Mouse (Mus musculus): ENCODE measurements around the gene Unc79. TPM values are rescaled to one million over a fixed set of nuclear protein-coding genes. Genes with fewer than 3 reads are reported as not detected.

Gene Unc79
- polyA plus RNA-seq, 1 experiment from 2014 or later, result 2.6 TPM

DNA sequence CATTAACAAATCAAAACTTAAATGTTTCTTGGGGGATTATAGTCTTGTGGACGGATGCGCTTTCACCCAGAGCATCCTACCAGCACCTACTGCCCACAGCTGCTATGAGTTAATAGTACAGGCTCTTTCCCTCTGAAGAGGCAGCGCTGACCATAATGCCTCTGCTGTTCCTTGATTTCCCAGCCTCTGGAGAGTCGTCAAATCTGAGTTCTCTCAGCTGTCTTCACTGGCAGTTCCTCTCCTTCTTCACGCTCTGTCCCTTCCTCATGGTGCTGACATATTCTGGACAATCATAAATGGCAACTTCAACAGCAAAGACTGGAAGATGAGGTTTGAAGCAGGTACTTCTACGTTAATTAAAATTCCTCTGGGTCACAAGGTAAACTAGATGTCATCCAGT is 143.2 kb downstream of the Unc79 start:
- H3K9me3 ChIP-seq (ENCODE audit: control insufficient read depth, low read length), result no peaks in the 10 kb centered on the region
- H3K27me3 ChIP-seq (ENCODE audit: control insufficient read depth, insufficient read depth, low read length), result no peaks in the 10 kb centered on the region
- no peak overlapping the region for H3K9ac ChIP-seq (ENCODE audit: low read length)
- H3K4me3 ChIP-seq (ENCODE audit: low read depth, low read length), result no peak overlapping the region
- no peak overlapping the region for H3K4me2 ChIP-seq
- H3K27ac ChIP-seq (ENCODE audit: low read depth, low read length), result no peak overlapping the region
- no peaks in the 10 kb centered on the region for H3K36me3 ChIP-seq (ENCODE audit: control insufficient read depth, insufficient read depth, low read length)
- no peaks in the 10 kb centered on the region for H3K4me1 ChIP-seq (ENCODE audit: control insufficient read depth, insufficient read depth, low read length)
- WGBS, result 88% methylated on average over 6 of the region's 6 CpGs
- DNase-seq (ENCODE audit: low spot score, missing footprints), result no peak
- no peak for ATAC-seq (ENCODE audit: low FRiP score)

DNA sequence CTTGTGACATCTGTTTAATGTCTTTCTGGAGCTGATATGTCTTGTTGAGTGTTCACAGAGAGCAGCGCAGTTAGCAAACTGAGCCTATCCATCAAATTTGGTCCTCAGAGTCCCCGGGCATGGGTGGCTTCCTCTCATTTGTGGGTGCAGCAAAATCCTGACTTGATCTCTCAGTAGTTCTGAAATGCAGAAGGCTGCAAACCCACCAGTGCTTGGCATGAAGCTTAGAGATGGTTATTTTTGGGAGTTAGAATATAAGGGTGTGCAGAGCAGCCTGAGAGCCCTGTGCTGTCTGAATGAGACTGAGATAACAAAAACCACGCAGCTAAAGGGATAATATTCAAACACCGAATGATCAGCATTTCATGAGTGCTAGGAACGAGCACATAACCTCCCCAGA is 146.5 kb downstream of the Unc79 start:
- ATAC-seq (ENCODE audit: low FRiP score), result no peak
- H3K9me3 ChIP-seq (ENCODE audit: control insufficient read depth, low read length), result no peaks in the 10 kb centered on the region
- no peaks in the 10 kb centered on the region for H3K36me3 ChIP-seq (ENCODE audit: control insufficient read depth, insufficient read depth, low read length)
- peak; percentile 31 for DNase-seq (ENCODE audit: low spot score, missing footprints)
- H3K4me1 ChIP-seq (ENCODE audit: control insufficient read depth, insufficient read depth, low read length), result no peaks in the 10 kb centered on the region
- no peak overlapping the region for H3K27ac ChIP-seq (ENCODE audit: low read depth, low read length)
- 86% methylated on average over 5 of the region's 5 CpGs for WGBS
- H3K4me2 ChIP-seq, result no peak overlapping the region
- no peak overlapping the region for H3K4me3 ChIP-seq (ENCODE audit: low read depth, low read length)
- no peak overlapping the region for H3K9ac ChIP-seq (ENCODE audit: low read length)
- no peaks in the 10 kb centered on the region for H3K27me3 ChIP-seq (ENCODE audit: control insufficient read depth, insufficient read depth, low read length)

DNA sequence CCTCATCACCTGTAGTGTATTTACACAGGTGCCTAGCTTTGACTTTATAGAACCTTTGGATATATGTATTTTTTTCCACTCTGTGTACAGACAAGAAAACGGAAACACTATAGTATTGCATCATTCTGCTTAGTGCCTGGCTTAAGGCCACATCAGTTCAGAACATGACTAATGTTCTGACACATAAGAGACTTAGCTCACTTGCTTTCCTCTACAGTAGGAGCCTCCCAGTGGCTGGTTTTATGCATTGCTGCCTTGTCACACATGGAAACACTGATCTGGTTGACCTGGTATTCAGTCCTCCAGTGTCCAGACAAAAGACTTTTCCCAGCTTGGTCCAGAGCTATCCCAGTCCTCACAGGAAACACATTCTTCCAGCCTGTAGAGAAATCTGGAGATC is 150.5 kb downstream of the Unc79 start:
- Histone ChIP-seq H3K27me3 (ENCODE audit: control insufficient read depth, insufficient read depth, low read length) (no peaks in the 10 kb centered on the region), H3K27ac (ENCODE audit: low read depth, low read length) (no peak overlapping the region), H3K9ac (ENCODE audit: low read length) (no peak overlapping the region), H3K9me3 (ENCODE audit: control insufficient read depth, low read length) (no peaks in the 10 kb centered on the region), H3K4me3 (ENCODE audit: low read depth, low read length) (no peak overlapping the region), H3K4me1 (ENCODE audit: control insufficient read depth, insufficient read depth, low read length) (no peaks in the 10 kb centered on the region), H3K36me3 (ENCODE audit: control insufficient read depth, insufficient read depth, low read length) (no peaks in the 10 kb centered on the region), H3K4me2 (no peak overlapping the region)
- DNase-seq (ENCODE audit: low spot score, missing footprints) (no peak), ATAC-seq (ENCODE audit: low FRiP score) (no peak)
- WGBS, result 84% methylated on average over 1 of the region's 1 CpGs

DNA sequence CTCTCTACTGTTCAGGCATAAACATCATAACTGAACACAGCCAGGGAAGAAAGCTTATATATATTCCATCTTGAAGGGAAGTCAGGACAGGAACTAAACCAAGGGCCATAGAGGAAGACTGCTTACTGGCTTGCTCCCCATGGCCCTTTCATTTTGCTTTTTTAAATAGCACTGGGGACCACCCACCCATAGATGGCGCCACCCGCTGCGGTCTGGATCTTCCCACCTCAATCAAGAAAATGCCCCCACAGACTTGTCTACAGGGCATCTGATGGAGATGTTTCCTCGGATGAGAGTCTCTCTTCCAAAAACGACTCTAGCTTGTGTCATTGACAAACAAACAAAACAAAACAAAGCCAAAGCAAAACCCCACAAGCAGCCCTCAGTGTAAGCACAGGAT is 151.4 kb downstream of the Unc79 start:
- Histone ChIP-seq H3K27me3 (ENCODE audit: control insufficient read depth, insufficient read depth, low read length) (no peaks in the 10 kb centered on the region), H3K4me3 (ENCODE audit: low read depth, low read length) (no peak overlapping the region), H3K9me3 (ENCODE audit: control insufficient read depth, low read length) (no peaks in the 10 kb centered on the region), H3K36me3 (ENCODE audit: control insufficient read depth, insufficient read depth, low read length) (no peaks in the 10 kb centered on the region), H3K9ac (ENCODE audit: low read length) (no peak overlapping the region), H3K4me1 (ENCODE audit: control insufficient read depth, insufficient read depth, low read length) (no peaks in the 10 kb centered on the region), H3K4me2 (no peak overlapping the region), H3K27ac (ENCODE audit: low read depth, low read length) (no peak overlapping the region)
- 66% methylated on average over 5 of the region's 5 CpGs for WGBS
- ATAC-seq (ENCODE audit: low FRiP score) (no peak), DNase-seq (ENCODE audit: low spot score, missing footprints) (peak; percentile 87)

DNA sequence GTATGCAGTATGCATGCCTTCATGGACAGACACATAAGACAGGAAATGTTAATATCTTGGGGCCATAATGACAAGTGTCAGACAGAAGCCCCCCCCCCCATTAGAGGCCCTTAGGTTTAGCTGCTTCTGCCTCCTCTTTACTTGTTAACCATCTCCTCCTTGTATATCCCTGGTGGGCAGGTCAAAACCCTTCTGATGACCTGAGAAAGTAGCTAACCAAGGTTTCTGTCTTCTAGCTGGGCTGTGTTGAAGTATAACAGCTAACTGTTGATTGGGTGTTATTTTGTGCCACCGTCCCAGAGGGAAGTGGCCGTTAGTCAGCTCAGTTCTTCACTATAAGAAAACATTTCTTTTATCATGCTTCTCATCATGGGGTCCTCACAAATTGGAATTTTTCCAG is 154.4 kb downstream of the Unc79 start:
- no peak overlapping the region for H3K9ac ChIP-seq (ENCODE audit: low read length)
- WGBS, result 86% methylated on average over 2 of the region's 2 CpGs

DNA sequence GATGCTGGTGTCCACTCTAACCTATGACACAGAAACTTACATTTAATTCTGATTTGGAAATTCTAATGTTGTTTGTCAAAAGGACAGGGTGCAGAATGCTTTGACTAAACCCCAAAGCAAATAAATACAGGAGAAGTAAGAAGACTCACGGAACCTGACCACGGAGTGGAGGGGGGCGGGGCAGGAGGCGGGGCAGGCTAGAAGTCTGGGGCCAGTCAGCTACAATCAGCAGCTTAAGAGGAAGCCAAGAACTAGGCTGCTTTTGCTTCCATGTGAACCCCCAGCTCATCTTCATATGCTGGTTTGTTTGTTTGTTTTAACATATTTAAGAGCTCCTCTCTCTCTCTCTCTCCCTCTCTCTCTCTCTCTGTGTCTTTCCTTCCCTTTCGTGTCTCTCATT is 154.9 kb downstream of the Unc79 start:
- Histone ChIP-seq H3K9ac (ENCODE audit: low read length) (no peak overlapping the region), H3K9me3 (ENCODE audit: control insufficient read depth, low read length) (no peaks in the 10 kb centered on the region), H3K4me3 (ENCODE audit: low read depth, low read length) (no peak overlapping the region), H3K4me1 (ENCODE audit: control insufficient read depth, insufficient read depth, low read length) (no peaks in the 10 kb centered on the region), H3K27me3 (ENCODE audit: control insufficient read depth, insufficient read depth, low read length) (no peaks in the 10 kb centered on the region), H3K36me3 (ENCODE audit: control insufficient read depth, insufficient read depth, low read length) (no peaks in the 10 kb centered on the region), H3K27ac (ENCODE audit: low read depth, low read length) (no peak overlapping the region), H3K4me2 (no peak overlapping the region)
- ATAC-seq (ENCODE audit: low FRiP score) (no peak), DNase-seq (ENCODE audit: low spot score, missing footprints) (peak; percentile 87)
- 16% methylated on average over 5 of the region's 5 CpGs for WGBS

More for the DNA sequence above, 154.4 kb downstream of the Unc79 start:
- ATAC-seq (ENCODE audit: low FRiP score) (no peak), DNase-seq (ENCODE audit: low spot score, missing footprints) (peak; percentile 79)
- no peak overlapping the region for H3K27ac ChIP-seq (ENCODE audit: low read depth, low read length)
- H3K9me3 ChIP-seq (ENCODE audit: control insufficient read depth, low read length), result no peaks in the 10 kb centered on the region
- H3K4me2 ChIP-seq, result no peak overlapping the region
- no peak overlapping the region for H3K4me3 ChIP-seq (ENCODE audit: low read depth, low read length)
- H3K4me1 ChIP-seq (ENCODE audit: control insufficient read depth, insufficient read depth, low read length), result no peaks in the 10 kb centered on the region
- no peaks in the 10 kb centered on the region for H3K27me3 ChIP-seq (ENCODE audit: control insufficient read depth, insufficient read depth, low read length)
- H3K36me3 ChIP-seq (ENCODE audit: control insufficient read depth, insufficient read depth, low read length), result no peaks in the 10 kb centered on the region

DNA sequence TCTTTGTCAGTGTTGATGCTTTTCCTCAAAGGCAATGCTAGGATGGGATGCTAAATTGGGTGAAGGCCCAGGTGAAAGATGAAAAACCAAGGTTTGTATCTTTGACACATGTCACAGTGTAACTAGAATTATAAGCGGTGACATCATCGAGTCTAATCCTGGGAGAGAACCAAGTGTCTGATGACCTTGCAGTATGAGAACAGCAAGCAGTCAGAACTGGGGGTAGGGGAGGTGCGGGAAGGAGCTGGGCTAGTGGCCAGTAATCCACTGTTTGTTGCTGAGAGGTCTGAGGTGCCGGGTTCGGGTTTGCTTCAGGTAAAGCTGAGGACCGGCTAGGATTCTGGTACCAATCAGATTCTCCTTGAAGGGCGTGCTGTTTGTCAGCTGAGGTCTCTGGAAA is 160.6 kb downstream of the Unc79 start:
- no peak for ATAC-seq (ENCODE audit: low FRiP score)
- H3K4me2 ChIP-seq, result no peak overlapping the region
- no peak overlapping the region for H3K4me3 ChIP-seq (ENCODE audit: low read depth, low read length)
- H3K36me3 ChIP-seq (ENCODE audit: control insufficient read depth, insufficient read depth, low read length), result no peaks in the 10 kb centered on the region
- no peaks in the 10 kb centered on the region for H3K9me3 ChIP-seq (ENCODE audit: control insufficient read depth, low read length)
- 94% methylated on average over 7 of the region's 7 CpGs for WGBS
- peak; percentile 44 for DNase-seq (ENCODE audit: low spot score, missing footprints)
- H3K27me3 ChIP-seq (ENCODE audit: control insufficient read depth, insufficient read depth, low read length), result no peaks in the 10 kb centered on the region
- H3K4me1 ChIP-seq (ENCODE audit: control insufficient read depth, insufficient read depth, low read length), result no peaks in the 10 kb centered on the region
- H3K9ac ChIP-seq (ENCODE audit: low read length), result no peak overlapping the region
- H3K27ac ChIP-seq (ENCODE audit: low read depth, low read length), result no peak overlapping the region

DNA sequence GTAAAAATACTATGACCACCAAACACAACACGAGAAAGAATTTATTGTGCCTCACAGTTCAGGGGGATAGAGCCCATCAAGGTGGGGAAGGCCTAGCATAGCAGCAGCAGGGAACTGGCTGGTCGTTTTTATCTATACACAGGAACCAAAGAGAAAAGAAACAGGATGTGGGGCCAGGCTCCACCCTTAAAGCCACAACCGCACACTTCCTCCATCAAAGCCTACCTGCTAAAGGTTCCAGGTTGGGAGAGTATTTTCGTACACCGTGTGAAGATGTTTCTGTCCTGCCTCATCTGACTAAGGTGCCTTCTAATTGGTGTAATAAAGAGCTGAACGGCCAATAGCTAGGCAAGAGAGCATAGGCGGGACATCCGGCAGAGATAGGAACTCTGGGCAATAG is 168.0 kb downstream of the Unc79 start:
- Histone ChIP-seq H3K27ac (ENCODE audit: low read depth, low read length) (no peak overlapping the region), H3K27me3 (ENCODE audit: control insufficient read depth, insufficient read depth, low read length) (no peaks in the 10 kb centered on the region), H3K4me3 (ENCODE audit: low read depth, low read length) (no peak overlapping the region), H3K36me3 (ENCODE audit: control insufficient read depth, insufficient read depth, low read length) (no peaks in the 10 kb centered on the region), H3K4me1 (ENCODE audit: control insufficient read depth, insufficient read depth, low read length) (no peaks in the 10 kb centered on the region), H3K4me2 (no peak overlapping the region), H3K9ac (ENCODE audit: low read length) (no peak overlapping the region), H3K9me3 (ENCODE audit: control insufficient read depth, low read length) (no peaks in the 10 kb centered on the region)
- WGBS, result 90% methylated on average over 8 of the region's 8 CpGs
- peak; percentile 39 for DNase-seq (ENCODE audit: low spot score, missing footprints)
- ATAC-seq (ENCODE audit: low FRiP score), result no peak

DNA sequence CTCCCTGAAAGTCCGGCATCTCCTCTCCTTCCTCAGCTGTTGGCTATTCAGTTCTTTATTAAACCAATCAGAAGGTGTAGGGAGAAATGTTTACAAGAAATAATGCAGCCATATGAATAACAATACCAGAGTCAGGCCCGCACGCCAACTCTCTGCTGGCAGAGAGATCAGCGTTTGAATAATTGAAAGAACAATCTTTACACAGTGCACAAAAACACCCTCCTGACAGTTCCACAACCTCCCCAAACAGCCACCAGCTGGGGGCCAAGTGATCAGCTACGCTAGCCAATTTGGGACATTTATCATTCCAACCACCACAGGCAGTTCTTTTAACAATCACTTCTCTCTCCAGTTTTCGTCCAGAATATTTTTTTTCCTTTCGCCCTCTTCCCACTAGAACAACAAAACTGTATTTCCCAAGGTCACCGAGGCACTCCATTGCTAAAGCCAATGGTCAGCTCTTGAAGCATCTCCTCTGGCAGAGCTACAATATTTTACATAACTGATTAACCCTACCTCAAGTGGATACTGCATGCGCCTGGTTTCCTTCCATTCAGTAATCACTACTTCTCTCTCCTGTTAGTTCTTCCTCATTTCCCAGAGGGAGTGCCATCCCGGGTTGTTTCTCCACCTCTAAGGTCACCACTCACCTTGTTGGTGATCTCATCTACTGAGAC is 169.0 kb downstream of the Unc79 start:
- H3K4me2 ChIP-seq, result no peak overlapping the region
- no peak overlapping the region for H3K9ac ChIP-seq (ENCODE audit: low read length)
- no peaks in the 10 kb centered on the region for H3K9me3 ChIP-seq (ENCODE audit: control insufficient read depth, low read length)
- H3K4me1 ChIP-seq (ENCODE audit: control insufficient read depth, insufficient read depth, low read length), result no peaks in the 10 kb centered on the region
- ATAC-seq (ENCODE audit: low FRiP score), result no peak
- H3K36me3 ChIP-seq (ENCODE audit: control insufficient read depth, insufficient read depth, low read length), result no peaks in the 10 kb centered on the region
- H3K27ac ChIP-seq (ENCODE audit: low read depth, low read length), result no peak overlapping the region
- no peaks in the 10 kb centered on the region for H3K27me3 ChIP-seq (ENCODE audit: control insufficient read depth, insufficient read depth, low read length)
- 74% methylated on average over 10 of the region's 10 CpGs for WGBS
- H3K4me3 ChIP-seq (ENCODE audit: low read depth, low read length), result no peak overlapping the region
- peak; percentile 39 for DNase-seq (ENCODE audit: low spot score, missing footprints)

Data from midbrain, embryonic 11.5 days (tissue).